Mouse (Mus musculus) c-Kit-positive CD71-negative TER-119-negative erythroid progenitor cells, embryonic 14.5 days (primary cell): Measurements from ENCODE around the gene Trim60.
"Not testable (repeated sequence)": the region's sequence is repeated elsewhere in the genome, so short reads cannot be mapped to it uniquely, and the experiment has no call there.

Source experiments
- DNase-seq: peaks from one replicate; pipeline ENCODE4 v3.0.0-alpha.2; 2013; ENCODE audit warnings: low read depth

Gene Trim60

GRCm38 (mm10) chr8:65018423-65018822, at the start of gene Trim60, which contains the start of gene Trim61:
Gene Trim60 (minus strand): TSS chr8:65018584.
Gene Trim61 (minus strand): TSS chr8:65018523.
- no peak for DNase-seq

GRCm38 (mm10) chr8:65067694-65068472, 49.5 kb upstream of the Trim60 start:
- no peak for DNase-seq

DNA sequence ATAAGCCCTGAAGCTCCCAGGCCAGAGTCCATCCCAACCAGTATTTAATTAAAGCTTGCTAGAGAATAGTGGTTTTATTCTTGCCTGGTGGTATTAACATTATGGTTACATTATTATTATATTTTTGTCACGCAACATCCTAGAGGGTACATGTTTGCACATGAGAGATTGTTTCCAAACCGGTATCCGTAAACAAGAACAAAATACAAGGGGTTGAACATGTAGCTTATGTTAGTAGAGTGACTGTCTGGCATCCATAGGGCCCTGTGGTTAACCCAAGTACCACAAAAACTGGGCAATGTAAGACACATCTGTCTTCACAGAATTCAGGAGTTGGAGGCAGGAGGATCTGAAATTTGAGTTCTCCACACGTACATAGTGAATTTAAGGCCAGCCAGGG, 48.6 kb upstream of the Trim60 start:
- no peak for DNase-seq

DNA sequence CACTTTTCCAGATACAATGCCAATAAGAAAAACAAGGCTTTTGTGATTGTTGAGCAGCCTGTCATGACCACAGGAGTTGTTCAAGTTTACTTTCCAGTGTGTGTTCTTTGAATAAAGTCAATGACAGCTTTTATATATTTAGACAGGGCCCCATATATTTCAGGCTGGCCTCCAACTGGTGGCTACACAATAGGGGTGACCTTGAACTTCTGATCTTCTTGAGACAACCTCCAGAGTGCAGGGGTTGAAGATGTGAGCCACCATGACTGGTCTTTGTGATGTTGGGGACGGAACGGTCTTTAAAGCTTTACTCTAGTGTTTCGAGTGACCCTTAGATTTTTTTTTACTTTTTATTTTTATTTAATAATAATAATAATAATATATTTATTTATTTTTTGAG, 47.2 kb upstream of the Trim60 start:
- no peak for DNase-seq

GRCm38 (mm10) chr8:65064071-65064470, 45.7 kb upstream of the Trim60 start:
- no peak for DNase-seq

GRCm38 (mm10) chr8:65062195-65062594, 43.8 kb upstream of the Trim60 start:
- DNase-seq, result no peak

GRCm38 (mm10) chr8:65056722-65057121, 38.3 kb upstream of the Trim60 start:
- no peak for DNase-seq

DNA sequence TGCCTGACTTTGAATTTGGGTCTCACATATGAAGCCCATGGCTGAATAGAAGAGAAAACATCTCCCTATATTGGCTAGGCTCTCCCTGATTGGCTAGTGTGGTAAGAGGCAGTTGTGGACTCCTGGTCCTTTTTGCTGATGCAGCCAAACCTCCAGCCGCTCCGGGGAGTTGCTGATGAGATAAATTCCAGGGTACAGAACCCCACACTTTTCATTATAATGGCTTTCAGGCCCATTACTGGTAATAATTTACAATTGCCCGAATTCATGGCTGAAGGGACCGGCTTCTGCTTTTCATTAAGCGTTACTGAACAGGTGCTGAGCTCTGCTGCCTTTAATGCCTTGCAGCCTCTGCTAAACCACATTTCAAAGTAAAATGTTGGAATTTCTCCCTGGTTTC, 35.6 kb upstream of the Trim60 start:
- DNase-seq, result no peak

- no peak for DNase-seq
These were observed 35.2 kb upstream of the Trim60 start for GRCm38 (mm10) chr8:65053554-65053953.

GRCm38 (mm10) chr8:65047801-65048200, 29.4 kb upstream of the Trim60 start:
- no peak for DNase-seq

DNA sequence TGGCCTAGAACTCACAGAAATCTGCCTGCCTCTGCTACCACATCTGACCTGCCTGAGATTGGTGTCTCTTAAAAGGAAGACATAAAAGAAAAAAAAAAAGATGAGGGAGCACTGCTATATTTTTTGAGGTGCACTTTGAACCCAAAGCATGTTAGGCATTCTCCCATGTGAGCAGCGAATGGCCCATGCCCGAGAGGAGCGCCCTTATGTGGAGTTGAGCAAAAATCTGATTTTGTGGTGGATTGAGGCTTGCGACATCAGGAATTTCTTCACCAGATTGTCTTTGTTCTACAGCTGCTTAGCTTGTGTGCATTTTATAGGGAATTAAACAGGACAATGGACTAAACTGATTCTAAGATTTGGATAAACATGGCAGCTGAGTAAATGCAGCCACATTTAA, 28.8 kb upstream of the Trim60 start:
- no peak for DNase-seq

- DNase-seq, result no peak
These were observed 28.2 kb upstream of the Trim60 start for GRCm38 (mm10) chr8:65046565-65046964.

- no peak for DNase-seq
These were observed 18.7 kb upstream of the Trim60 start, which contains the start of gene Apela for GRCm38 (mm10) chr8:65037117-65037533. Gene Apela (minus strand): TSS chr8:65037336.

- no peak for DNase-seq
These were observed 15.8 kb upstream of the Trim60 start for GRCm38 (mm10) chr8:65034136-65034535.

DNA sequence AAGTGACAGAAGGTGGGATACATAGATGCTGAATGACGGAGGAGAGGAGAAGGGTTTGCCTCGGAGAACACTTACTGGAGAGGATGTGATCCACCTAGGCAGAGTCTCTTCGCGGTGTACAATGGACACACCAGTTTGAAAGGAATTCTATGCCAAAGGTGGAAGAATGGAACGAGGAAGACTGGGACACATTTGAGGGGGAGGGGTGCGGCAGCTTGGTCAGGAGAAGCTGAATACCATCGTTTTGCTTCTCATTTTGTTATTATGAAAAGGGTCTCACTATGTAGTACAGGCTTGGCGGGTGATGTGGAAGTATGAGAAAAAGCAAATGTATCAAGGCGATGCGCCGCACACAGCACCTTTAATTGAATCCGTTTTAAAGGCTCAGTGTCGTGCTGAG, 14.7 kb upstream of the Trim60 start:
- no peak for DNase-seq

DNA sequence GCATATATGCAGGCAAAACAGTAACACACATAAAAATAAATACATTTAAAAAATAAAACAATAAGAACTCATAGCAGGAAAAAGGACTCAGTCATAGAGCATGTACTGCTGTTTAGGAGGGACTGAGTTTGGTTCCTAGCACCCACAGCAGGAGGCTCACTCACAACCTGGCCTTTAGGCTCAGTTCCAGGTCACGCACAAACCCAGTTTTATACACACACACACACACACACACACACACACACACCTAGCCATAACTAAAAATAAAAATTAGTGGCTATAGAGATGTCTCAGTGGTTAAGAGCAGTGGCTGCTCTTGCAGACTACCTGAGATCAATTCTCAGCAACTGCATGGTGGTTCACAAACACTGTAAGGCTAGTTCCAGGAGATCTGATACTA, 13.7 kb upstream of the Trim60 start:
- no peak for DNase-seq

DNA sequence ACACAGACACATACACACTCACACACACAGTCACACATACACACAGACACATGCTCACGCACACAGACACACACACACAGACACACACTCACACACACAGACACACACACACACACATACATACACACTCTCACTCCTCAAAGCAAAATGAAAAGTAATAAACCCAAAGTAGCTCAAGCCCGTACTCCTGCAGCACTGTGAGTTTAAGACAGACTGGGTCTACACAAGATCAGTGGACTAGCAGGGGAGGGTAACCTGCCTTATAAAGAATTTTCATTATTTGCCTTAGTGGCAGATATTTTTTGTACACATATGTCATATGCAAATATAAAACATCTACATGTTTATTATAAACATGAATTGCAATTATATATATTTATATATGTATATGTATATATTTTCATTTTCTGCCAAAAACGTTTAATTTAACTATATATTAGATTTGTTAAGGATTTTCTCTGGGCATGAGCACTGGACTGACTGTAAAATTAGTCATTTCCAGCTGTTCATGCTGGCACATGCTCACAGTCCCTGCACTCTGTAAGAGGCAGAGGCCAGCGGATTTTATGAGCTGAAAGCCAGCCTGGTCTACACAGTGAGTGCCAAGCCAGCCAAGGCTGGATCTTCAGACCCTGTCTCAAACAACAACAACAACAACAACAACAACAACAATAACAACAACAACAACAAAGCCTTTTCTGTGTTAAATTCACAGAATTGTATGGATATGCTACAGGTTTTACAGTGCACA, 12.5 kb upstream of the Trim60 start:
- DNase-seq, result no peak

- no peak for DNase-seq
These were observed 11.4 kb upstream of the Trim60 start for GRCm38 (mm10) chr8:65029776-65030175.

- DNase-seq, result no peak
These were observed 10.7 kb upstream of the Trim60 start for GRCm38 (mm10) chr8:65028959-65029686.

DNA sequence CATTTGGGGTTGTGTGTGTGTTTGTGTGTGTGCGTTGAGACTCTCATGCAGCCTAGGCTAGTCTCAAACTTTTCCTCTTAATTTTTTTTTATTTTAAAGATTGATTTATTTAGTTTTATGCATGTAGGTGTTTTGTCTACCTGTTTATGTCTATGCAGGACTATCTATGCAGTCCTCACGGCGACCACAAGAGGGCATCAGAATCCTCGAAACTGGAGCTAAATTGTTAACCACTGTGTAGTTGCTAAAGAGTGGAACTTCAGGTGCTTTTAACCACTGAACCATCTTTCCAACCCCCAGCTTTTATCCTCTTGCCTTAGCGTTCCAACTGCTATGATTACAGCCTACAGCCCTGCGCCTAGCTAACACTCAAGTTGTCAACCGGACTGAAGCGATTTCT, 4.1 kb upstream of the Trim60 start:
- peak; percentile 3 for DNase-seq

DNA sequence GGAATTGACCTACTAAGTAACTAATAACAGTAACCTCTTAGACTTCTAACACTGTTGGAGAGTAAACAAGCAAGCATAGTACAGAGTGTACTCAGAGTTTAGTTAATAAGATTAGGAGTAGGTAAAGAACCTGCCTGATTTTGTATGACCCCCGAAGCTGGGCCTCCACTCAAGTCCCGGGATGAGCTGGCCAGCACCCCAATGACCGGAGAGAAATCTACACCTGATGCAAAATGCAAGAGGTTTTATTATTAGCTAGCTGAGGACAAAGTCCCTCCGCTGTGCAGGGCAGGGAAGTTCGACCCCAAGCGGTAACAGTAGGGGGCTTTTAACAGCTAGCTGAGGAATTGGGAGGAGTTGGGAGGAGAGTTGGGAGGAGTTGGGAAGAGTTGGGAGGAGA, 10.8 kb downstream of the Trim60 start:
- DNase-seq, result not testable (repeated sequence)

- no peak for DNase-seq
These were observed 19.5 kb downstream of the Trim60 start for GRCm38 (mm10) chr8:64998806-64999365.
